Mouse (Mus musculus) splenic B cell, adult 2 months (primary cell): Measurements from ENCODE around the gene Lct.
"Not testable (repeated sequence)": the region's sequence is repeated elsewhere in the genome, so short reads cannot be mapped to it uniquely, and the experiment has no call there.

Experiments
- DNase-seq: peaks from one replicate; pipeline ENCODE4 v3.0.0-alpha.2; 2011; ENCODE audit warnings: low read depth, low spot score
- H3K27me3 ChIP-seq: 2 replicates; pipeline ENCODE4 v1.6.1; 2012; ENCODE audit warnings: mild to moderate bottlenecking, low read length, moderate library complexity, mixed read lengths; ENCODE audit not compliant: control insufficient read depth, poor library complexity, insufficient read depth, severe bottlenecking
- H3K36me3 ChIP-seq: 2 replicates; pipeline ENCODE4 v1.6.1; 2012; ENCODE audit warnings: mild to moderate bottlenecking, low read length, moderate library complexity, mixed read lengths; ENCODE audit not compliant: control insufficient read depth, poor library complexity, insufficient read depth, severe bottlenecking

The Lct gene

GRCm38 (mm10) chr1:128275908-128276307, 52.2 kb downstream of the Lct start:
- DNase-seq: no peak

GRCm38 (mm10) chr1:128270731-128271130, 57.4 kb downstream of the Lct start:
- Histone ChIP-seq H3K36me3 (peaks cover 27% of the 10 kb centered on the region), H3K27me3 (no peaks in the 10 kb centered on the region)
- no peak for DNase-seq

More at GRCm38 (mm10) chr1:128275908-128276307, 52.2 kb downstream of the Lct start:
- Histone ChIP-seq H3K36me3 (peaks cover 16% of the 10 kb centered on the region; the same call in 1 of the 2 replicates), H3K27me3 (no peaks in the 10 kb centered on the region)

- H3K27me3 ChIP-seq, DNase-seq: not testable (repeated sequence)
- peaks cover 24% of the 10 kb centered on the region for H3K36me3 ChIP-seq
These were observed 61.1 kb downstream of the Lct start for GRCm38 (mm10) chr1:128267061-128267460.

- DNase-seq: peak; percentile 72
- Histone ChIP-seq H3K27me3 (no peaks in the 10 kb centered on the region), H3K36me3 (0 out of 2 replicates have a peak, but pooled peaks cover 2% of the 10 kb centered on the region)
These were observed 83.3 kb downstream of the Lct start for GRCm38 (mm10) chr1:128244727-128245355.

- DNase-seq: peak; percentile 98
These were observed 84.0 kb downstream of the Lct start for GRCm38 (mm10) chr1:128243996-128244726.

GRCm38 (mm10) chr1:128243627-128243995, 84.5 kb downstream of the Lct start, which contains the start of gene Ubxn4:
Gene Ubxn4 (plus strand): TSS chr1:128243964.
- H3K36me3 ChIP-seq: 0 out of 2 replicates have a peak, but pooled peaks cover 2% of the 10 kb centered on the region
- no peak for DNase-seq

More at GRCm38 (mm10) chr1:128243996-128244726, 84.0 kb downstream of the Lct start:
- no peaks in the 10 kb centered on the region for H3K27me3 ChIP-seq
- H3K36me3 ChIP-seq: 0 out of 2 replicates have a peak, but pooled peaks cover 2% of the 10 kb centered on the region

GRCm38 (mm10) chr1:128235181-128235580, 92.9 kb downstream of the Lct start:
- peaks cover 15% of the 10 kb centered on the region for H3K36me3 ChIP-seq
- no peaks in the 10 kb centered on the region for H3K27me3 ChIP-seq
- no peak for DNase-seq

More at GRCm38 (mm10) chr1:128243627-128243995, 84.5 kb downstream of the Lct start, which contains the start of gene Ubxn4:
- no peaks in the 10 kb centered on the region for H3K27me3 ChIP-seq
